Mouse (Mus musculus): Measurements from ENCODE around the gene Atxn1.

Gene Atxn1

DNA sequence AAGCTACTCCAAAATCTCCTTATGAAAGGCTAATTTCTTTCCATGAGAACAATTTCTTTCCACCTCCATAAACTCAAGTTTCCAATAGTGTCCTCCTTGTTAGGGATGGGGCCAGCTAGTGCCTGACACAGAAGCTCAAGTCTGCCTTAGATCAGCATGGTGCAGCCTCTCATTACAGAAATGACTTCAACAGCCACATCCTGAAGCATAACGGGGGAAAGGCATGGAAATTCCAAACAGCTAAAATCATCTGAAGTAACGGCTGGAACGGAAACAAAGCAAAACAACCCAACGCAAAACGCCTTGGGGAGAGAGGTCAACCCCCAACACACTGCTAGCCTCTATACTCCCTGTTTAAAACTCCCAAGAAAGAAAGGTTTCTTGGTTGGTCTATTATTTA is 284.2 kb downstream of the Atxn1 start:
- no peak for DNase-seq (ENCODE audit: low spot score)

- no peak for DNase-seq (ENCODE audit: low spot score)
These were observed 285.7 kb downstream of the Atxn1 start for GRCm38 (mm10) chr13:45679096-45679495.

DNA sequence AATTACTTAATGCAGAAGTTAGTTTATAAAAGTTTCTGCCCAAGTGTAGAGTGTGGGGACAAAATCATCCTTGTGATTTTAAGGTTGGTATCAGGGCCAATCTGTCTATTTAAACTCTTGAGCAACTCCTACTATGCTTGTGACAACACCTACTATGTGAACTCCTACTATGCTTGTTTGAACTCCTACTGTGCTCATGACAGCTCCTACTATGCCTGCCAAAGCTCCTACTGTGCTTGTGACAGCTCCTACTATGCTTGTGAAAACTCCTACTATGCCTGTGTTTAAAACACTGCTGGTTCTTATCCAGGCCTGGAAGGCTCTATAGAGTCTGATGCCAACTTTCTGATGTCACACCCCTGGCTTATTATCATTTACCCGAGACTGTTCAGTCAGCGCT is 292.2 kb downstream of the Atxn1 start:
- DNase-seq (ENCODE audit: low spot score) = no peak

GRCm38 (mm10) chr13:45669969-45670368 is 294.8 kb downstream of the Atxn1 start:
- no peak for DNase-seq (ENCODE audit: low spot score)

- no peak for DNase-seq (ENCODE audit: low spot score)
These were observed 302.0 kb downstream of the Atxn1 start for GRCm38 (mm10) chr13:45662852-45663251.

DNA sequence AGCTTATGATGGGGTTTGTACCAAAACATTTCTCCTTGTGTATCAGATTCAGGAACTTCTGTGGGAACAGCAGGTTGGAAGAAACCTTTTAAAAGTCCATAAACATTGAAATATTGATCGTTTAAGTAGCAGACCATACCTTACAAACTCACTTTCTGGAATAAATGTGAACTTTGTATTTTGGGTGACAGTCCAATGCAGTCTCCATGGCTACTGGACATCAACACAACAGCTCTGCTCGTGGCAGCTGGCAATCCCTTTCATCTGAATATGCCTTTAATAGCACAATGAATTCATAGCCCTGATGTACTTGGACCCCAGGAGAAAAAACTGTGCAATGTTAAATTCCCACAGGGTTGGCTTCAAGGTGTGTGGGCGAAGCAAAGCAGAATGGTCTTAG is 302.6 kb downstream of the Atxn1 start:
- DNase-seq (ENCODE audit: low spot score) = no peak

- DNase-seq (ENCODE audit: low spot score) = no peak
These were observed 303.3 kb downstream of the Atxn1 start for GRCm38 (mm10) chr13:45661283-45662185.

DNA sequence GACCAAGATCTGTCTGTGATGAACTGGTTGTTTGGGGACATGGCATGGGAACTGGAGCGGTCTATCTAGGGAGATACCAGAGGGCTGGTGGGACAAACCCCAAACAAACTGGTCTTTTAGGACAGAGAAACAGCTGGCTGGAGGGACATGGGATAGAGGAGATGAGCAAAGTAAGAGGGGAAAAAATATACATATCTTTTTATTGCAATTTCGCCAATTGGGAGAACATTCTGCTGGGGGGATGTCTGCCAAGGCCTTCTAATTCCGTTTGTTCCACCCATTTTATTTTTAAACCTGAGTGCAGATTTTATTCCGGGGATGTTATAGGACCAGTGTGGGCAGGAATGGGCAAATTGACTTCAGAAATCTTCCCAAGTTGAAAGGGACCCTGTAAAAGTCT is 305.0 kb downstream of the Atxn1 start:
- no peak for DNase-seq (ENCODE audit: low spot score)

- no peak for DNase-seq (ENCODE audit: low spot score)
These were observed 306.5 kb downstream of the Atxn1 start for GRCm38 (mm10) chr13:45658343-45658742.

- DNase-seq (ENCODE audit: low spot score) = no peak
These were observed 307.6 kb downstream of the Atxn1 start for GRCm38 (mm10) chr13:45657176-45657575.

GRCm38 (mm10) chr13:45651652-45652241 is 313.1 kb downstream of the Atxn1 start:
- no peak for DNase-seq (ENCODE audit: low spot score)

- no peak for DNase-seq (ENCODE audit: low spot score)
These were observed 315.5 kb downstream of the Atxn1 start for GRCm38 (mm10) chr13:45649197-45649812.

DNA sequence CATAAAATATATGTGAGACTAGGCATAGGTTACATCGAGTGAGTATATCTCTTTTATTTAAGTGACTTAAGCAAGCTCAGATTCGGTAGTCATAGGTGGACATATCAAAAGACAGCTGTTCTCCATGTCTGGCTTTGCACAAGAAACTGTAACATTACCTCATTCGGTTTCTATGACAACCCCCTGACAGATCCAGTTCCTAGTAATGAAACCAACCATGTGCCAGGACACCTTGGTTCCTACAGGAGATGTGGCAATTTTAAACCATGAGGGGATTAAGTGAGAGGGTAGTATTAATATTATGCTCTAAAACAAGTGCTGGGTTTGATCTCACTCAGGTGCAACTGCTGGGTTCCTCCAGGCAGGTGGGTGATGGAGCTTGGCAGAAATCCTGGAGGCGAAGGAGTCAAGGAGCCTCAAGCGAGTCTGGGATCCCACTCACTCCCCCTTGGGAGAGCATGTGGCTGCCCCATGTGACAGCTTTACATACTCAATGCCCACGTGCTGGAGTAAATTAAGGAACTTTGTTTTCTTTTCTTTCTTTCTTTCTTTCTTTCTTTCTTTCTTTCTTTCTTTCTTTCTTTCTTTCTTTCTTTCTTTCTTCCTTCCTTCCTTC is 320.9 kb downstream of the Atxn1 start:
- DNase-seq (ENCODE audit: low spot score) = no peak

DNA sequence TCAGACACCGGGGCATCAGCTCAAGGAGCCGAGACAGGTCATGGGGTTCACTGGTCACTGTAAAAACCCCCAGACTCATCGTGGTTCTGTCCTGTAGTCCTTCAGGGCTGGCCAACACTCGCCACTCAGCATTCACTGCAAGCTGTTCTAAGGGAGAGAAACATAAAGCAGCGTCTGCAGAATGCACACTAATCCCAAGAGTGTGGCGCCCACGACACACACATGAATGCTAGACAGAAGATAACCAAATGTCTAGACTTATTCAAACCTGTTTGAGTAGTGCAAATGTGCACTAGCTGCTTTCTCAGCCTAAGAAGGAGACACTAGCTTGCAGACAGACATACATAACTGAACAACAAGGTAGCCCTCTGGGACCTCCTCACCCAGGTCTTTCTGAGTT is 321.9 kb downstream of the Atxn1 start:
- DNase-seq (ENCODE audit: low spot score) = no peak

DNA sequence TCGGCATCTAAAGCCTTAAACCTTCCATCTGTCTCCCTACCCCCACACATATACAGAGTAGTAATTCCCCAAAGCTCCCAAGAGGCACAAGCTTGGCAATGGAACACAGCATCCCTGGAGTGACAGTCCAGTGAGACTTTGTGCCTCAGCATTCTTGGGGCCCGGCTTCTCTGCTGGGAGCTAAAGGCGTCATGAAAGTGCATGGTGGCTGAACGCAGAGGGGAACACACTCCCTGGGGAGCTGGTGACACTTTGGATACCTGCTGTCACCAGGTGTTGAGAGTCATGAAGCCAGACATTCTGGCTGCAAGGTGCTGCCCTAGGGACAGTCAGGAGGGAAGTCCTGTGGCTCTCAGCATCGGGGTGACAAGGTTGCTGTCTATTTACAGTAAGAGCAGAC is 324.4 kb downstream of the Atxn1 start:
- no peak for DNase-seq (ENCODE audit: low spot score)

GRCm38 (mm10) chr13:45638281-45638680 is 326.5 kb downstream of the Atxn1 start:
- DNase-seq (ENCODE audit: low spot score) = no peak

- no peak for DNase-seq (ENCODE audit: low spot score)
These were observed 327.5 kb downstream of the Atxn1 start for GRCm38 (mm10) chr13:45637324-45637723.

- no peak for DNase-seq (ENCODE audit: low spot score)
These were observed 328.4 kb downstream of the Atxn1 start for GRCm38 (mm10) chr13:45636435-45636834.

DNA sequence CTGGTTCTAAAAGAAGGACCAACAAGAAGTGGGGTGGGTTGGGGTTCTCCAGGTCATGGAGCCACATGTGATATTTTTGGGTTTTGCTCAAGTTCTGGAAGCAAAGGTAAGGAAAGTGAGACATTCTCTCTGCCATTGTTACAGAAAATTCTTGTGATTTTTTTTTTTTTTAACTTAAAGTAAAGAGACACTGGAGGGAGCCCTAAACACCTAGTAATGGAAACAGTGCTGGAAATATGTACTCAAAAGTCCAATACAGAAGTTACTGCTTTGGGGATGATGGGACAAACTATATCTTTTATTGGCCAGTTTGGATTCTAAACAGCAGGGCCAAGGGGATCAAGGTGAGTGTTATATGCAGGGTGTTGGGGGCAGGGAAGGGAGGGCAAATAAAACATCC is 330.9 kb downstream of the Atxn1 start:
- no peak for DNase-seq (ENCODE audit: low spot score)

DNA sequence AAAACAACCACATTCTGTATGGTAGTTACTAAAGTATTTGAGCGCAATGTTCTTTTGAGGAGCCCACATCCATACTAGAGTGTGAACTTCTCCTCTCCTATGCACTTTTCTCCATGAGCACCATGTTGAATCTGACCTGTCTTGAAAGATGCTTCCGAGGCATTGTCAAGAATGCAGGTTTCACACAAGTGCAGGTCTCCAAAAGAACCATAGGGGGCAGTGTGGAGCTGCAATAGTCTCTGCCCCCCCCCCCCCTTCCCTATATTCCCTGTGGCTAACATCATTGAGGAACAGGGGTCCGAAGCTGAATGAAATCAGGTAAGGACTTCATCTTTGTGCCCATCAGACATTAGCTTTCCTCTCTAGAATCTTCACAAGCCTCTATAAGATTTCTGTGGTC is 332.7 kb downstream of the Atxn1 start:
- DNase-seq (ENCODE audit: low spot score) = no peak

- no peak for DNase-seq (ENCODE audit: low spot score)
These were observed 334.1 kb downstream of the Atxn1 start for GRCm38 (mm10) chr13:45630518-45631290.

DNA sequence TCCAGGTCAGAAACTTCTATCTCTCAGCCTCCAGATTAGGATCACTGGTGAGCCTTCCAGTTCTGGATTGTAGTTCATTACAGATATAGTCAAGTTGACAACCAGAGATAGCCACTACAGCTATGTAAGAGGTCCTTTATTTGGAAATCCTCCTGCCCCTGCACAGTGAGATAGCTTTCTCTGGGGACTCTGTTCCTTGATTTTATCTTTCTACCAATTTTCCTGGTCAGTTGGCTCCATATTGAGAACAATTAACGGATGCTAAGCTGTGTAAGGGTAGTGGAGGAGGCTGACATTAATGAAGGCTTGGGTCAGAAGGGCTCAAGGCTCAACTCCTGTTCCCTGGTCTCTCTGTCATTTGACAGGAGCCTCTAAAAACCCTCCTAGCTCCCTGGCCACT is 335.1 kb downstream of the Atxn1 start:
- no peak for DNase-seq (ENCODE audit: low spot score)

Measured in left cerebral cortex, adult 11 months (tissue).